Mouse (Mus musculus) cerebellum, postnatal 4 days (tissue): ENCODE data around the gene Alkal2.

Experiments used
- DNase-seq, 2 experiments: peaks; one replicate each; pipeline ENCODE4 v3.0.0; 2022; ENCODE audit warnings: low spot score in 2 of 2, mixed read lengths in 1 of 2

The Alkal2 gene

GRCm38 (mm10) chr12:30883986-30884621 is at the start of gene Alkal2:
TSS of gene Alkal2 (plus strand) at chr12:30884322.
- DNase-seq, result no peak

DNA sequence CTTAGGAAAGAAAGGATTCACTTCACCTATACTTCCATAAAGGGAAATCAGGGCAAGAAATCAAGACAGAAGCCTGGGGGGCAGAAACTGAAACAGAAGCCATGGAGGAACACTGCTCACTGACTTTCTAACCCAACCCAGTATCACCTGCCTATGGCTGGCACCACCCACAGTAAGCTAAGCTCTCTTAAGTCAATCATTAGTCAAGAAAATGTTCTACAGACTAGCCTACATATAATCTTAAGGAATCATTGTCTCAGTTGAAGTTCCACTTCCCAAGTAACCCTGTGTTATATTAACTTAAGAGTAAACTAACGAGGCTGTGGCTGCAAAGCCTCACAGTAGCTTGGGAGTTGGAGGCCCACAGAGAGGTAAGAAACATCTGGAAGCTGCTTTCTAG is 35.6 kb upstream of the Alkal2 start:
- DNase-seq, result no peak

DNA sequence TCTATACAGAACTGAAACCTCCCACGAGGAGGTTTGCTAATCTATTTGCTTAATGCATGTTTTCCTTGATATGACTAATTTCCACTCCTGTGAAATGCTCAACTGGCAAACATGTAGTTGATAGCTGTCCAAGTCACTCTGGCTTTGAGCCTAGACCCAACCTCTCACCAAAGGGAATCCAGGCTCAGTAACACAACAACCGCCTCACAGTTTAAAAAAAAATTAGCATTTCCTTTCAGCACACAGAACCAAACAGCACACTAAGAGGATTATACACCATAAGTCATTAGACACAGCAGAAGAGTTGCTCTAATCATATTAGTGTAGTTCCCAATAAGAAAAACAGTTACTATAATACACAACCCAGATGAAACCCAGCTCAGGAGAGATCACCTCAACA is 33.2 kb upstream of the Alkal2 start:
- peak in 1 of 2 experiments; percentile 64 for DNase-seq

GRCm38 (mm10) chr12:30851871-30852270 is 32.3 kb upstream of the Alkal2 start:
- DNase-seq, result peak in 1 of 2 experiments; percentile 17

- no peak for DNase-seq
Measured at GRCm38 (mm10) chr12:30855442-30856159, 28.5 kb upstream of the Alkal2 start.

GRCm38 (mm10) chr12:30856172-30856571 is 27.9 kb upstream of the Alkal2 start:
- DNase-seq, result no peak

- DNase-seq, result peak in 1 of 2 experiments; percentile 59
Measured at GRCm38 (mm10) chr12:30864347-30864746, 19.8 kb upstream of the Alkal2 start.

- DNase-seq, result no peak
Measured at GRCm38 (mm10) chr12:30865781-30866180, 18.3 kb upstream of the Alkal2 start.

- DNase-seq, result no peak
Measured at GRCm38 (mm10) chr12:30879447-30879846, 4.7 kb upstream of the Alkal2 start.

GRCm38 (mm10) chr12:30883592-30883985 is 533 bp upstream of the Alkal2 start:
- DNase-seq, result no peak

- DNase-seq, result peak in 1 of 2 experiments; percentile 7
Measured at GRCm38 (mm10) chr12:30884622-30885230, 604 bp downstream of the Alkal2 start.

- DNase-seq, result no peak
Measured at GRCm38 (mm10) chr12:30885891-30886290, 1.8 kb downstream of the Alkal2 start.

GRCm38 (mm10) chr12:30888003-30888402 is 3.9 kb downstream of the Alkal2 start:
- no peak for DNase-seq

- DNase-seq, result peak; percentile 58 to 78
Measured at GRCm38 (mm10) chr12:30890067-30890466, 5.9 kb downstream of the Alkal2 start.

DNA sequence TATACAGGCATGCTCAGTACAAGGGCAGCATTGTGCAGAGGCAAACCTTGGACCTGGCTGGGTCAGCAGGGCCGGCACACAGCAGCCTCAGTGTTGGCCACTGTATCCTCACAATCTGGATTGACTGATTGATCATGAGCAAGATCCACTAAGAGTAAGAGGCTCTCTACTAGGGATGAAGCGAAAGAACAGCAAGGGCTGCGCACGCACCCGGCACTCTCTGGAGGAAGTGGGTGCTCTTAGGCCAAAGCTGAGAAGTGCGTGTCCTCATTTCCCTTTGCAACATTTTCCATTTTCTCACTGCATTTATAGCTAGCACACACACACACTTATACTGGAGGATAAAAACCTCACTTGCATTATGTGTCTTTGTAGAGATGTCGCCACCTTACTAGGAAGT is 7.3 kb downstream of the Alkal2 start:
- no peak for DNase-seq

DNA sequence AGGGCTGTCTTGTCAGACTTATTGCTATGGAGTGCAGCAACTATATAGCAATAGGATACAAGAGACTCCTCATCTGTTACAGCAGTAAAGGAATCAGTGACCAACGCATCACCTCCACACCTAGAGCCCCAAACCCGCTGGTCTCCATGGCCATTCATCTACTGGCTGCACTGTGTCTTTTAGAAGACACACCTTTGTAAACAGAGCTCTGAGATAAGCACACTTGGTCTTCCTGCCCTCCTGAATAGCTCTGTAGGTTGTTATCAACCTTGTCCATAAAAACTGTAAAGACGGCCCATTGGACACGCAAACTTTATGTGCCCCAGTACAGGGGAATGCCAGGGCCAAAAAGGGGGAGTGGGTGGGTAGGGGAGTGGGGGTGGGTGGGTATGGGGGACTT is 12.9 kb downstream of the Alkal2 start:
- DNase-seq, result no peak

DNA sequence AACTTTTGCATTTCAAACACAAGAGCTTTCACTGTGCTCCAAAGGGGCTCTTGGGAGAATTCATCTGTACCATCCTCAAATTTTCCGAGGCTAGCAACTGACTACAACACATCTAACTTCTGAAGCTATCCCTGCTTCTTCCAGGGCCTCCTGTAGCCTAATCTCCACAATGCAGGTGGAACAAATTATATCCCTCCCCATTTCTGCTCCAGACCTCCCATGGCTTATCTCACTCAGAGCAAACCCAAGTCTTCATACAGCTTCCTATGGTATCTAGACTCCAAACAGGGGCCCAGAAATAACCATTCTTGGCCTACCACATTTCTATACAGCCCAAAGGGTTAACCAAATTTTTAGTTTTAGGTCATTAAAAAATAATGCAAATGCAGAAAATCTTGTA is 24.5 kb downstream of the Alkal2 start:
- no peak for DNase-seq

GRCm38 (mm10) chr12:30909881-30910280 is 25.8 kb downstream of the Alkal2 start:
- no peak for DNase-seq

GRCm38 (mm10) chr12:30910860-30911259 is 26.7 kb downstream of the Alkal2 start:
- DNase-seq, result no peak

- peak; percentile 92 to 97 for DNase-seq
Measured at GRCm38 (mm10) chr12:30911261-30912047, 27.3 kb downstream of the Alkal2 start, which contains the start of the genes Acp1 and Sh3yl1. TSS of gene Acp1 (minus strand) at chr12:30911589. TSS of gene Sh3yl1 (plus strand) at chr12:30911668.

DNA sequence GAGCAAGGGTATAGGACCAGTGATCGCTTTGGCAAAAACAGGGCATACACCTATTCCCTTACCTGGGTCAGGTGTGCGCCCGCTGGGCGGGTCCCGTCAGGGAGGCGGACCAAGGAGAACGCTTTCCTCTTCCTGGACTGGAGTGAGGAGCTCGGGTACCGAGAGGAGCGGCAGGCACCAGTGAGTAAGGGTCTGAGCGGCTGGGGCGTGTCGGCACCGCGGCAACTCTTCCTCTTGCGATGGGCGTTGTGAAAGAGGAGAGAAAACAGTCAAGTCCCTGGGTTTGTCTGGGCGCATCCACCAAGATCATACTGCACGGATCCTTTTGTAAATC is 27.9 kb downstream of the Alkal2 start:
- DNase-seq, result peak; percentile 22 to 39

DNA sequence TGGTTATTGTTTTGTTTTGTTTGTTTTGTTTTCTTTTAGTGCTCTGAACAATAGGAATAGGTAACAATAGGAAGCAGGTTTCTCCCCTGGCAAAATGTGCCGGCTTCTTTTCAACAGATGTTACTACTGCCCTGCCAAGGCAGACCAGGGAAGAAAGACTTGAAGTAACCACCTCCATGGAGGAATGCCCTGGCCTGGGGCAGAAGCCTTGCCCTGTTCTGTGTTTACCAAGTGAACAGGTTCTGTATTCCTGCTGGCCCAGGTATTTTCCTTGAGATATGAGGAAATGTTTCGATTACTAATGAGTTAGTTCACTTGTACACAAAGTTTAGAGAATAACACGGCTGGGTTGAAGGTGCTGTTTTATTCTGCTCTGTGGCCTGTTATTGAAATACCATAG is 28.7 kb downstream of the Alkal2 start:
- no peak for DNase-seq
